ENCODE assay signal across 8 mouse cellular contexts in genomic region chr4:141139116-141139970, GRCm38 (mm10). TPM values are rescaled to one million over a fixed set of nuclear protein-coding genes. Genes with fewer than 3 reads are reported as not detected.
DNase-seq lines count a peak whose midpoint lies in the region; ATAC-seq and TF ChIP-seq lines count a peak whose summit lies in the region.

Gene Szrd1, minus strand, starts transcription at chr4:141139775.

- H3K4me1 ChIP-seq in cortical plate, adult 2 months (ENCODE audit: control insufficient read depth, insufficient read depth, low read length) = peaks cover 8% of the 10 kb centered on the region

- no peak for TF ChIP-seq CTCF in cortical plate, adult 2 months (IDR thresholded peaks at IDR 0.05; ENCODE audit: extremely low read depth, insufficient read depth, low read length)

- peak; percentile 99 for DNase-seq in gastrocnemius, postnatal 10 days
- DNase-seq in induced T-regulatory cell, adult 2 months (ENCODE audit: low read depth) = peak; percentile 100
- peak; percentile 96 to 99 for DNase-seq in left cerebral cortex, adult 9 months (ENCODE audit: low spot score in 2 of 2)
- peak; percentile 99 for DNase-seq in right cerebral cortex, postnatal 14 days
- DNase-seq in urinary bladder, postnatal 36 days (ENCODE audit: low spot score in 2 of 2) = peak; percentile 98 to 99

- peak; percentile 85 for TF ChIP-seq POLR2A in cortical plate, adult 2 months (IDR thresholded peaks at IDR 0.05; ENCODE audit: extremely low read depth, insufficient read depth, low read length)

- peak within 1 kb of the TSS; percentile 86; the same call in 1 of the 2 replicates for H3K27ac ChIP-seq in cortical plate, adult 2 months (ENCODE audit: insufficient read depth, low read length)

- peak; percentile 87 for ATAC-seq in activated CD4-positive, CD25-positive, alpha-beta regulatory T cell, adult 4 months
- peak; percentile 88 for ATAC-seq in megakaryocyte progenitor cell, adult 5-6 weeks (replicated peaks; ENCODE audit: poor library complexity)

- peak within 1 kb of the TSS; percentile 67 for H3K4me3 ChIP-seq in cortical plate, adult 2 months (ENCODE audit: insufficient read depth, low read length)

RNA-seq across cellular contexts. Expression of gene Szrd1, which starts in this region (rescaled TPM):
- 10 to 100 TPM; 51.2 to 77.0 TPM for polyA plus RNA-seq in activated CD4-positive, CD25-positive, alpha-beta regulatory T cell, adult 4 months (2017; shearing (Covaris generic))
- polyA plus RNA-seq in cortical plate, adult 2 months (2012; rRNA removed) = 18.0 and 19.4 TPM in 2 replicates
- total RNA-seq in gastrocnemius, postnatal 10 days (2021) = 100 to 1,000 TPM; 173 to 178 TPM
- total RNA-seq in megakaryocyte progenitor cell, adult 5-6 weeks (2015) = 33.2 and 43.0 TPM in 2 replicates
- 38.8 and 52.7 TPM in 2 replicates for total RNA-seq in megakaryocyte progenitor cell, adult 5-6 weeks (2017)

Comparison
In these comparisons a context has a peak if more than half of its experiments do, and no peak if none do; other contexts are left out.
1. Peak in every context shown above with its lines: DNase-seq, ATAC-seq, H3K4me3 ChIP-seq and H3K27ac ChIP-seq.